In the genomic region with DNA sequence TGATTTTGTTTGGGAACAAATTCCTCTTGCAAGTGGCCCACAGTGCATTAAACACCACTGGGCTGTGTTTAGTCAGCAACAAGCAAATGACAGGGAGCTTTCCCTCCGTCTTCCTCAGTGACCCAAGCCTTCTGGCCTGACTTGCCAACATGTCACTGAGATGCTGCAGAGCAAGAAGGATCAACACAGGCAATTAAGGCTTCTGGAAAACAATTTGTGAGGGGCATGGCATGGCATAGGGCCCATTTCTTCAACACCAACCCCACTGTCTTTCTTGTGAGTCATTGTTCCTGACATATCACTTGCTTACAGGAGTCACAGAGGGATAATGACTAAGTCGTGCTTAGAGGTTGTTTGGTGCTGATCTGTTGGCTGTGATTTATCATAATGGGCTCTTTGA, we compare ENCODE assay signal across 21 mouse cellular contexts.
DNase-seq lines count a peak whose midpoint lies in the region; ATAC-seq and TF ChIP-seq lines count a peak whose summit lies in the region.
"Had no signal": no experiment of that assay in that cellular context is flagged by ENCODE, and none has a peak within 500 bp of the region (broad histone marks: within the 10 kb centered on the region; RNA-seq: fewer than 3 reads in every experiment).

No protein-coding gene starts in this region.

- H3K9ac ChIP-seq in lung, postnatal 0 days (replicated peaks; ENCODE audit: low read depth), result no peak overlapping the region
- H3K9ac ChIP-seq: embryonic facial prominence, embryonic 13.5 days; forebrain, embryonic 13.5 days; forebrain, postnatal 0 days; hindbrain, embryonic 12.5 days had no signal

- 51% methylated on average over 2 of the region's 2 CpGs for WGBS in heart, embryonic 10.5 days
- WGBS in lung, postnatal 0 days, result 27% methylated on average over 2 of the region's 2 CpGs

- H3K27ac ChIP-seq in heart, embryonic 10.5 days, result no peak overlapping the region
- no peak overlapping the region for H3K27ac ChIP-seq in lung, postnatal 0 days (ENCODE audit: low read length)
- H3K27ac ChIP-seq: embryonic facial prominence, embryonic 13.5 days; forebrain, embryonic 13.5 days; gastrocnemius, adult 2 months; hindbrain, embryonic 12.5 days had no signal

- no peak for TF ChIP-seq CTCF in lung, postnatal 0 days (IDR thresholded peaks at IDR 0.05)
- no peak for TF ChIP-seq CTCF in brain, embryonic 14.5 days (IDR thresholded peaks at IDR 0.05; ENCODE audit: borderline replicate concordance, extremely low read depth, insufficient read depth, insufficient read length)

- no peaks in the 10 kb centered on the region for H3K4me1 ChIP-seq in heart, embryonic 10.5 days
- H3K4me1 ChIP-seq in lung, postnatal 0 days (ENCODE audit: insufficient read depth, low read depth, low read length), result no peaks in the 10 kb centered on the region
- H3K4me1 ChIP-seq: forebrain, embryonic 13.5 days; hindbrain, embryonic 12.5 days had no signal

- no peaks in the 10 kb centered on the region for H3K9me3 ChIP-seq in heart, embryonic 10.5 days
- no peaks in the 10 kb centered on the region for H3K9me3 ChIP-seq in lung, postnatal 0 days (ENCODE audit: low read length)
- H3K9me3 ChIP-seq: embryonic facial prominence, embryonic 13.5 days; forebrain, embryonic 13.5 days; hindbrain, embryonic 12.5 days had no signal

- no peaks in the 10 kb centered on the region for H3K27me3 ChIP-seq in heart, embryonic 10.5 days (ENCODE audit: insufficient read depth, poor library complexity, severe bottlenecking)
- H3K27me3 ChIP-seq in lung, postnatal 0 days (replicated peaks; ENCODE audit: insufficient read depth, low read length), result no peaks in the 10 kb centered on the region
- H3K27me3 ChIP-seq: CH12.LX; embryonic facial prominence, embryonic 13.5 days; forebrain, embryonic 13.5 days; hindbrain, embryonic 12.5 days had no signal

- H3K4me3 ChIP-seq in heart, embryonic 10.5 days, result no peak overlapping the region
- H3K4me3 ChIP-seq in lung, postnatal 0 days (ENCODE audit: low read depth, low read length), result no peak overlapping the region
- H3K4me3 ChIP-seq: embryonic facial prominence, embryonic 13.5 days; forebrain, embryonic 13.5 days; gastrocnemius, adult 2 months; hindbrain, embryonic 12.5 days had no signal

- H3K4me2 ChIP-seq in lung, postnatal 0 days (replicated peaks; ENCODE audit: low read depth, low read length), result no peak overlapping the region
- H3K4me2 ChIP-seq: embryonic facial prominence, embryonic 13.5 days; forebrain, embryonic 13.5 days; hindbrain, embryonic 12.5 days had no signal

- ATAC-seq in lung, postnatal 0 days, result no peak
- ATAC-seq: forebrain, embryonic 13.5 days; forebrain, postnatal 0 days; hindbrain, embryonic 16.5 days had no signal

- no peaks in the 10 kb centered on the region for H3K36me3 ChIP-seq in heart, embryonic 10.5 days
- no peaks in the 10 kb centered on the region for H3K36me3 ChIP-seq in lung, postnatal 0 days (ENCODE audit: insufficient read depth, low read length)
- H3K36me3 ChIP-seq: embryonic facial prominence, embryonic 13.5 days; hindbrain, embryonic 12.5 days had no signal

- no peak for TF ChIP-seq EP300 in lung, postnatal 0 days (IDR thresholded peaks at IDR 0.05)

- DNase-seq in heart, adult 11 months, result peak; percentile 80
- no peak for DNase-seq in heart, embryonic 10.5 days (ENCODE audit: low spot score)
- peak; percentile 14 for DNase-seq in lung, postnatal 10 days
- DNase-seq in lung, postnatal 0 days (ENCODE audit: low spot score), result no peak
- DNase-seq in Muller cell, postnatal 12 days (ENCODE audit: inconsistent ontology term), result peak; percentile 81
- peak; percentile 35 for DNase-seq in brain, embryonic 14.5 days (ENCODE audit: low read depth)
- DNase-seq in ovary, postnatal 14 days (ENCODE audit: low spot score), result no peak
- DNase-seq: adrenal gland, postnatal 10 days; cerebellum, adult 18-20 months; cerebellum, adult 9-11 months; cerebellum, postnatal 36 days; forebrain, postnatal 0 days; gastrocnemius, adult 2 months; gastrocnemius, postnatal 25 days; heart, postnatal 10 days; heart, postnatal 4 days had no signal

- no peak for TF ChIP-seq POLR2A in brain, embryonic 14.5 days (IDR thresholded peaks at IDR 0.05; ENCODE audit: borderline replicate concordance, extremely low read depth, insufficient read depth, insufficient read length, poor library complexity, severe bottlenecking)

Comparison
In these comparisons a context has a peak if more than half of its experiments do, and no peak if none do; other contexts are left out.
1. DNase-seq: peak in heart, adult 11 months (single experiment), lung, postnatal 10 days (single experiment), Muller cell, postnatal 12 days (single experiment) and brain, embryonic 14.5 days (single experiment); none in heart, embryonic 10.5 days (single experiment), lung, postnatal 0 days (single experiment) and ovary, postnatal 14 days (single experiment).